Mouse (Mus musculus) forebrain, postnatal 0 days (tissue): ENCODE data around the gene Disc1. TPM values are rescaled to one million over a fixed set of nuclear protein-coding genes. Genes with fewer than 3 reads are reported as not detected.

ENCODE experiments used
- ATAC-seq: fragments of 200-750 bp; cut with Nextera tagmentation; 2 replicates; pipeline ENCODE4 v1.8.0; 2017; ENCODE audit warnings: mild to moderate bottlenecking, moderate library complexity
- DNase-seq: peaks from one replicate; pipeline ENCODE4 v3.0.0-alpha.2; 2015
- H3K27ac ChIP-seq: fragments of 300-500 bp; sonication (generic); 2 replicates; pipeline ENCODE4 v1.5.1; 2014; ENCODE audit warnings: low read depth, mild to moderate bottlenecking, antibody characterized with exemption, low read length, moderate library complexity, mixed read lengths
- H3K27me3 ChIP-seq: fragments of 300-500 bp; sonication (generic); 2 replicates; pipeline ENCODE4 v1.6.1; 2014; ENCODE audit warnings: mild to moderate bottlenecking, low read length, mixed read lengths; ENCODE audit not compliant: insufficient read depth
- H3K36me3 ChIP-seq: fragments of 300-500 bp; sonication (generic); 2 replicates; pipeline ENCODE4 v1.6.1; 2014; ENCODE audit warnings: mild to moderate bottlenecking, moderate library complexity; ENCODE audit not compliant: insufficient read depth
- H3K4me1 ChIP-seq: fragments of 300-500 bp; sonication (generic); 2 replicates; pipeline ENCODE4 v1.6.1; 2014; ENCODE audit warnings: antibody characterized with exemption; ENCODE audit not compliant: insufficient read depth
- H3K4me2 ChIP-seq: fragments of 300-500 bp; sonication (generic); 2 replicates; pipeline ENCODE4 v1.6.1; 2014; ENCODE audit warnings: low read depth, mild to moderate bottlenecking, moderate library complexity
- H3K4me3 ChIP-seq: fragments of 300-500 bp; sonication (generic); 2 replicates; pipeline ENCODE4 v1.5.1; 2014; ENCODE audit warnings: low read depth, low read length, mixed read lengths
- H3K9ac ChIP-seq: fragments of 300-500 bp; sonication (generic); 2 replicates; pipeline ENCODE4 v1.6.1; 2014; ENCODE audit warnings: mild to moderate bottlenecking
- H3K9me3 ChIP-seq: fragments of 300-500 bp; sonication (generic); 2 replicates; pipeline ENCODE4 v1.6.1; 2016; ENCODE audit warnings: low read length
- CTCF ChIP-seq: sonication (generic); IDR thresholded peaks from 2 replicates; pipeline ENCODE4 v1.5.1; 2016; ENCODE audit warnings: antibody characterized with exemption, control low read depth, low read depth
- WGBS: fragments of 180-500 bp; shearing (Covaris S2); extraction: QIAGEN DNeasy Blood & Tissue Kit; methylation state at CpG from one replicate; pipeline ENCODE4 v1.1.7; 2014; 5-methylcytosine and 5-hydroxymethylcytosine counted together
- polyA plus RNA-seq: library from polyadenylated mRNA; unstranded; fragments of >200 nt; fragmentation: Nextera tagmentation; extraction: Ambion mirVana; gene quantifications from 2 replicates; pipeline ENCODE4 v1.2.1, GENCODE M21; 2015
- total RNA-seq: library from RNA; depleted of rRNA; stranded (reverse); fragments of >200 nt; gene quantifications from 2 replicates; pipeline ENCODE4 v1.2.3, GENCODE M21; 2014

Disc1 gene
- total and polyA plus RNA-seq, 2 experiments from 2014 or later = 0.73 to 6.4 TPM

DNA sequence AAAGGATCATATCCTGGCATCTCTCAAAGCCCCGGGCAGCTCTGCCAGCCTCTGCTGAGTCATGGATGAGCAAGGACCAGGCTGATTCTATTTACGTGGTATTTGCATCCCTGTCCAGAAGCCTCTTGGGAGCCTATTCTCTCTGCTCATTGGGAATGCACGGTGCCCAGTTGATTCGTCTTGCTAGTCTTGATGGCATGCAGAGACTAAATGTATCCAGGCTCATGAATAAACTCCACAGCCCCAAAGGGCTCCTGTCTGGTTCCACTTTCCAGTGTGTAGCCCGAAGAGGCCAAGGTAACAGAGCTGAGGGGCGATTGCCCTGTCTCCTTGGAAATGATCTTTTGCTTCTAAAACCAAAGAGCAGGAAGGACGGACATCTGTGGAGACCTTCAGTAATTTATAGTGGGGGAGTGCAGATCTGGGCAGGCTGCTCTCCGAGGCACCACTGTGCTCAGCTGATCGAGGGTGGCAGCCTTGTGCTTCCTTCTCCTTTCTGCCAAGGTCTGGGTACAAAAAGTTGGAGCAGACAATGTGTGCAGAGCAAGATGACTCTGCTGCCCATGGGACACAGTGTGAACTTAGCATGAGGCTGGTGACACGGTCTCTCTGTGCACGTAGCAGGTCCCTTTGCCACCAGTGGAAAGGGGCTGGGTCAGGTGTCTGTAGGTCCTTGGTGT lies 201.2 kb downstream of the Disc1 start:
- Histone ChIP-seq H3K9me3 (no peaks in the 10 kb centered on the region), H3K27ac (peak overlapping the region; percentile 93), H3K9ac (peak overlapping the region; percentile 69), H3K27me3 (no peaks in the 10 kb centered on the region; the same call in 1 of the 2 replicates), H3K4me2 (peak overlapping the region; percentile 72), H3K4me3 (peak overlapping the region; percentile 35), H3K4me1 (peaks cover 17% of the 10 kb centered on the region), H3K36me3 (no peaks in the 10 kb centered on the region)
- whole genome bisulfite sequencing = 40% methylated on average over 11 of the region's 11 CpGs
- ATAC-seq = 0 out of 2 replicates have a peak, but pooled peaks have one; percentile 14
- TF ChIP-seq CTCF = no peak
- DNase-seq = peak; percentile 61

DNA sequence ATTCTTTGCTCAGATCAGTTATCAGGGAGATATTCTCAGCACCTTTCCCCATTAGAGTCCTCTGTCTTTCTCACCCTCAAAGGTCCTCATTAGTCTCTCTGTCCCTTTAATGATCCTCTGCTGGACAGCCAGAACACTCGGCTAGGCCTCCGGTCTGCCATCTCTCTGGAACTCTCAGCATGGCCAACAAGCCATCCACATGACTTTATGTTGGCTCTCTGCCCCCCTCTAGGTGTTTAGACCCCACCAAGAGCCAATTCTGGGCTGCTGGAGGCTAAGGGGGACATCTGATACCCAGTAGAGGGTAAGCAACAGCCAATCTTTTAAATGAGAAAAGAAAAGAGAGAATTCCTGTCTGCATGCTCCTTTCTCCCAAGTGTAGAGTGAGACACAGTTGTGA lies 203.7 kb downstream of the Disc1 start:
- H3K27me3 ChIP-seq = no peaks in the 10 kb centered on the region; the same call in 1 of the 2 replicates
- H3K36me3 ChIP-seq = no peaks in the 10 kb centered on the region
- 43% methylated on average over 2 of the region's 2 CpGs for WGBS
- no peak overlapping the region for H3K4me3 ChIP-seq
- H3K4me2 ChIP-seq = no peak overlapping the region
- H3K9ac ChIP-seq = no peak overlapping the region
- no peak for DNase-seq
- no peak for TF ChIP-seq CTCF
- no peak overlapping the region for H3K27ac ChIP-seq
- no peaks in the 10 kb centered on the region for H3K9me3 ChIP-seq
- peaks cover 17% of the 10 kb centered on the region for H3K4me1 ChIP-seq
- no peak for ATAC-seq

DNA sequence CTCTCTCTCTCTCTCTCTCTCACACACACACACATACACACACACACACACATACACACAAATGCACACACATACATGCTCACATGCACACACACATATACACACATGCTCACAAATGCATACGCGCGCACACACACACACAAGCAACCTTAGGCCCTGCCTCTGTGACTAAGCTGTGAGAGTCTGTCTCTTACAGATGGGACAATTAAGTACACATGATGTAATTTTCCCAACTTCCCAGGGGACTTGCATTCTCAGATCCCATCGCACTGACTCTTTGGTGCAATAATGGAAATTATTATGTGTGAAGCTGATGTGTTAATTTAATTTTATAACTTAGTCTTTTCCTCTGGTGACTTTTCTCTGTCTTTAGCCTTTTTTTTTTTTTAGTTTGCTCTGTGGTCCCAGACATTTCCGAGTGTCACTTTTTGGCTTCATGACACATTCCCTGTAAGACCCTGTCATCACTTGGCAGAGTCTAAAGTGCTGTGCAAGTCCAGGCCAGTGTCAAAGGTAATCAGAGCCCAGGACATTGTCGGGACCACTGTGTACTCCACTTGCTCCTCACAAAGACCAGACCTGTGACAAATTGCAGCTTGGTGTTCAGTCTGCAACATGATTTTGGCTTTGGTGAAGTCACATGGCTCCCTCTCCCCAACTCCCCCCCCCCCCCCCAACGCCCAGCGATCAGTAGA lies 205.0 kb downstream of the Disc1 start:
- Histone ChIP-seq H3K4me1 (peaks cover 12% of the 10 kb centered on the region), H3K4me3 (no peak overlapping the region), H3K27me3 (no peaks in the 10 kb centered on the region; the same call in 1 of the 2 replicates), H3K9ac (no peak overlapping the region), H3K4me2 (no peak overlapping the region), H3K9me3 (no peaks in the 10 kb centered on the region), H3K27ac (no peak overlapping the region), H3K36me3 (no peaks in the 10 kb centered on the region)
- ATAC-seq (no peak), DNase-seq (no peak)
- 83% methylated on average over 8 of the region's 8 CpGs for WGBS
- no peak for TF ChIP-seq CTCF

DNA sequence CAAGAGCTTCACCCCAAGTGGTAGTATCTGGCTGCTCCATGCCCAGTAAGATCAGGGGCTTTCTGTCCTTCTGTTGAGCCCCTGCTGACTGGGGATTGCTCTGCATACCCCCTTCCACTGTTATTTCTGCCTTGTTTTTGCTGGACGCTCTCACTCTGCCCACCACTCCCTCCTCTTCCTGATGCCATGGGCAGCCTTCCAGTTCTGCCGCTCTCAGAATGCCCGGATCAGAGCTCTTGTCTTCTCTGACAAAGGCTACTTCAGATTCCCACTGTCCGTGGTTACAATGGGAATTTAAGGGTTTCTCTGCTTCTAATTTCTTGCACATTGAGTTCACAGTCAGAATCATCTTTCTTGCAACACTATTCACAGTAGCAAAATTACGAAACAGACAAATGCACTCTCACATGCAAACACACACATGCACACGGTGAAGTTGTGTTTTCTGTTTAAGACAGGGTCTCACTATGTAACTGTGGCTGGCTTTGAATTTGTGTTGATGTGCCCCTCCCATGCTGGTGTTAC lies 214.2 kb downstream of the Disc1 start:
- TF ChIP-seq CTCF = no peak
- 28% methylated on average over 6 of the region's 6 CpGs for WGBS

DNA sequence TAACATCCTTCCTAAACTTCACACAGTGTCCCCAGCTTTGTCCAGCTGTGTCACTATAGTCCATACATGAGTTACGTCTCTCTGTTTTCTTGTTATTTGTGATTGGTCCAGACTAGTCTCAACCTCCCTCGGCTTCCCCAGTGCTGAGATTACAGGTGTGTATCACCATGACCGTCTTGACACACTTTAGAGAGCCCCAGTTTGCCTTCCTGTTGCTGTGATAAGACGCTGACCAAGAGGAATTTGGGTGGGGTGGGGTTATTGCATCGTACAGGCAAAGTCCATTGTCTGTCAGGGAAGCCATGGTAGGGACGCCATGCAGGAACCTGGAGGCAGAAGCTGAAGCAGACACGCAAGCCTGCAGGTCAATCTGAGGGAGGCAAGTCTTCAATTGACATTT lies 216.3 kb downstream of the Disc1 start:
- H3K36me3 ChIP-seq = no peaks in the 10 kb centered on the region
- peaks cover 6% of the 10 kb centered on the region; the same call in 1 of the 2 replicates for H3K4me1 ChIP-seq
- no peak overlapping the region for H3K27ac ChIP-seq
- no peaks in the 10 kb centered on the region for H3K27me3 ChIP-seq
- no peak overlapping the region for H3K4me2 ChIP-seq
- no peaks in the 10 kb centered on the region for H3K9me3 ChIP-seq
- no peak overlapping the region for H3K9ac ChIP-seq
- TF ChIP-seq CTCF = no peak
- DNase-seq (no peak), ATAC-seq (no peak)
- 86% methylated on average over 7 of the region's 7 CpGs for WGBS
- no peak overlapping the region for H3K4me3 ChIP-seq

More for the DNA sequence above, 214.2 kb downstream of the Disc1 start:
- DNase-seq (no peak), ATAC-seq (no peak)
- no peaks in the 10 kb centered on the region for H3K9me3 ChIP-seq
- H3K36me3 ChIP-seq = no peaks in the 10 kb centered on the region
- H3K4me3 ChIP-seq = no peak overlapping the region
- H3K27ac ChIP-seq = no peak overlapping the region
- H3K9ac ChIP-seq = no peak overlapping the region
- no peak overlapping the region for H3K4me2 ChIP-seq
- peaks cover 6% of the 10 kb centered on the region; the same call in 1 of the 2 replicates for H3K4me1 ChIP-seq
- no peaks in the 10 kb centered on the region for H3K27me3 ChIP-seq

DNA sequence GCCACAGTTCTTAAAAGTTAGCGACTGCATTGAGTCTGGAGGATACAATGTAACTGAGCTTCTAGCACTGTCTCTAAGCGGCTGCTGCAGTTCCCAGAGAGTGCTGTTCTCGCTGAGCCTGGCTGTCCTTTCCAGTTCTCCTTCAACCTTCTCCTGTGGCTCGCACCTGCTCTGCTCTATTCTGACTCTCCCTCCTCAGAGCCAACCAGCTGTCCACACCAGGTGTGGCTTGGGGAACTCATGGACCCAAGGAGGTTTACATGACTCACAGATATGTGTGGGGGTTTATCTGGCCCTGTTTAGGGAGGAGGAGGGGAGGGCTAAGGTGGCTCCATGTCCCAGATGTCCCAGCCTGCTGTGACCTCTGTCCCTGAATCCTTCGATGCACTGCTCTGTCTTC lies 217.4 kb downstream of the Disc1 start:
- DNase-seq (no peak), ATAC-seq (no peak)
- Histone ChIP-seq H3K9me3 (no peaks in the 10 kb centered on the region), H3K27ac (no peak overlapping the region), H3K9ac (no peak overlapping the region), H3K27me3 (no peaks in the 10 kb centered on the region), H3K4me3 (no peak overlapping the region), H3K36me3 (no peaks in the 10 kb centered on the region), H3K4me1 (peaks cover 6% of the 10 kb centered on the region; the same call in 1 of the 2 replicates), H3K4me2 (no peak overlapping the region)
- TF ChIP-seq CTCF = no peak
- WGBS = 79% methylated on average over 5 of the region's 5 CpGs
